Mouse (Mus musculus) frontal cortex, adult 2 months (tissue): ENCODE measurements at regions not wholly inside any gene's neighbourhood (a gene's known extent, or its start where the extent isn't known, plus 50 kb on each side); places are given as distances from the start of the nearest gene placed in this dataset.

Source experiments
- DNase-seq, 2 experiments: peaks; one replicate each; pipeline ENCODE4 v3.0.0; 2022; ENCODE audit warnings: low spot score in 1 of 2; ENCODE audit errors: extremely low spot score in 1 of 2

DNA sequence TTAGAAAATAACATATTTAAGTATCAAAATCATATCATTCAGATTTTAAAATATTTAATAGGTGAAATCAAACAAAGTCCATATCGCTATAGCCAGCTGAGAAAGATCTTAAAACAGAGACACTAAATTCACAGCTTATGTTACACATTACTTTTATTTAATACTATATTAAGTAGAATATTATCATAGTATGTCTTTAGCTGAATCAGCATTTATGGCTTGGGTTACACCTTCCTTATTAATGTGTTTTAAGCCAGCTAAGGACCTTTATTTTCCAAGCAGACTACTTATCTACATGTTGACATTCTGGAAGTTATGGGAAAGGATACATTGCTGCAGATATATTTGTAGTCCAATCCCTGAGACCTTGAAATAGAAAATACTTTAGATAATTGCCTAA, 684.9 kb upstream of the Adgrl4 start:
- no peak for DNase-seq

DNA sequence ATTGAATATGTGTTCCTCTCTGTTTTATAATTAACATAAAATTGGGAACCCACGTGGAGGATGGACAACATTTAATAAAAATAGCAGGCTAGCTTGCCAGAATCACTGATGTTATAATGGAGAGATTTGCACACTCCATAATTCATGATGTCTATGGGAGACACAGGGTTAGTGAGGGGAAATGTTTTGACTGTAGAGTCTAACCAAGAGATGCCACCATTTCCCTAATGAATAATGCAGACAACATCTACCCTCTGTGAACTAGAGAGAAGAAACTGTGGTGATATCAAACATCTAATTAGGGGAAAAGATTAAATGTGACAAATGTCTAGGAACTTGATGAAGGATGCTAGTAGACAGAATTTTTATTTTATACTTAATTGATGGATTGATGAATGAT, 677.8 kb upstream of the Adgrl4 start:
- DNase-seq, result no peak

- no peak for DNase-seq
Observed at GRCm38 (mm10) chr3:150784576-150784975, 653.1 kb upstream of the Adgrl4 start.

DNA sequence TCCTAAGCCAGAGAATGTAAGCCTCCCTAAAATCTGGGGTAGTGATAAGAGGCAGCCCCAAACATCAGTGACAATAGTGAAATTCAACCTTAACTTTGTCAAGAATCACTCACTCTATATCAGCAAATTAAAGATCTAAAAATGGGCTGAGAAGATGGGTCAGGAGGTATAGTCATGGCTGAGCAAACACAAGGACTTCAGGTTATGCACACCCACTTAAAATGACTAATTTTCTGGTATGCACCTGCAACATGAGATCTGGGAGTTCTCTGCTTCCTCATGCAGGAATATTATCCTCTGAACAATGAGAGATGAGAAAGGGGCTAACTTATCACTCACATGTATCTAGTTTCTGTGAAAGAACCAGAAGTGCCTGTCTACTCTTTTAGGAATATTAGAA, 619.9 kb upstream of the Adgrl4 start:
- DNase-seq, result no peak

DNA sequence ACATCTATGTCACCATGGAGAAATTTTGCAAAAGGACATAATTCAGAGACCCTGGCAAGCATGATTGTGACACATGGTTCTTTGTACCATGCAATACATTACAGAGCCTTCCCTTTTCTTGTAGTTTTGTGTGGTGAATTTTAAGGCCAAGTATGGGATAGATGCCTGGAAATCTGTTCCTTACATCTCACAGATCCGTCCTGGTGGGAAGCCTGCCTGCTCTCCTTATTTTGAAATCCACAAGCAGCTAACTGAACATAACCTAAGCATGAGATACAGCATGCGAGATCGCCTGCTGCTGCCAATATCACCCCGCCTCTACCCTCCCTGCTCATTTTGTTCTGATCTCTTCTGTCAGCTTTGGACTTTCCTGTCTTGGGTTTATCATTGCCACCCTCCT, 618.3 kb upstream of the Adgrl4 start:
- DNase-seq, result peak; percentile 1 to 12

GRCm38 (mm10) chr3:150820039-150820438, 617.6 kb upstream of the Adgrl4 start:
- peak; percentile 3 to 50 for DNase-seq

DNA sequence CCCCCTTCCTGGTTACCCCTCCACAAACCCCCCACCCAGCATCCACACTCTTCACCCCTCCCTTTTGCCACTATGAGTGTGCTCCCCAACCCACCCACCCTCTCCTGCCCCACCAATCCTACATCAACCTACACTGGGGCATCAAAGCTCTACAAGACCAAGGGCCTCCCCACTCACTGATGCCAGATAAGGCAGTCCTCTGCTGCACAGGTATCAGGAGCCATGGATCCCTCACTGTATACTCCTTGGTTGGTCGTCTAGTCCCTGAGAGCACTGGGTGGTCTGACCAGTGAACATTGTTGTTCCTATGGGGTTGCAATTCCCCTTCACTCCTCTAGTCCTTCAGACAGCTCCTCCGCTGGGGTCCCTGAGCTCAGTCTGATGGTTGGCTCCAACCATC, 591.7 kb upstream of the Adgrl4 start:
- no peak for DNase-seq

- no peak for DNase-seq
Observed at GRCm38 (mm10) chr3:150852107-150852506, 585.6 kb upstream of the Adgrl4 start.

DNA sequence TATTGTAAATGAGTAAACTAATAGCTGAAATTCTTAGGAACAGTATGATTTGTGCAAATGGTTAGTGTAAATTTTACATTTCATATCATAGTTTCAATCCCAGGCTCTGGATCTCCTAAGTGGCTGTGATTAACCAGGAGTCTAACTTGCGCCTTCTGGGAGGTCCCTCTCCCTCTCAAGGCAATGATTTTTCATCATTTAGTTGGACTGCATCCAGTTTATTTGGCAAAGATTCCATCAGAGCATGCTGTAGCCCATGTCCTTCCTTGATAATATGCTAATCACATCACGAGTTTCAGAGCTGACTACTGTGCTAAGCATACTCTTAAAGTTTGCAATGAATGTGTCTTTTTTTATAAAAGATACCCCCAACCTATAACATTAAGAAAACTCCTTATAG, 541.0 kb upstream of the Adgrl4 start:
- DNase-seq, result no peak

DNA sequence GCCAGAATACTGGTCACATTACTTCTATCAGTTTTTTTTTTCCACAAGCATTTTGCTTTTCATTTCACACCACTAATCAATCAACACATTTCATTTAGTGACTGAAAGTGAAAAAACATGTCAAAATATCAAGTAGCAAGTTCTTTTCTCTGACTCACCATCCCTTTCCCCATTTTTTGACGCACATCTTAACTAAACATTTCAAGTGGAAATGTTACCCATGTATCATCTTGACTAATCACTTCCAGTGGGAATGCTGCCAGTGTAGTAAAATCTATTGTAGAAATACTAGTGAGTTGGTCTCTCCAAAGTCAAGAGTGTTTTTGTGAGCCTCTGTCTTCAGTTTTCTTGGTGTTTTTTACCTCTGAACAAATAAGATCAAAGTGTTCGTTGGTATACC, 527.6 kb upstream of the Adgrl4 start:
- DNase-seq, result no peak

- peak in 1 of 2 experiments; percentile 41 for DNase-seq
Observed at GRCm38 (mm10) chr3:150954897-150955296, 482.8 kb upstream of the Adgrl4 start.

- no peak for DNase-seq
Observed at GRCm38 (mm10) chr3:150999652-151000051, 438.0 kb upstream of the Adgrl4 start.

DNA sequence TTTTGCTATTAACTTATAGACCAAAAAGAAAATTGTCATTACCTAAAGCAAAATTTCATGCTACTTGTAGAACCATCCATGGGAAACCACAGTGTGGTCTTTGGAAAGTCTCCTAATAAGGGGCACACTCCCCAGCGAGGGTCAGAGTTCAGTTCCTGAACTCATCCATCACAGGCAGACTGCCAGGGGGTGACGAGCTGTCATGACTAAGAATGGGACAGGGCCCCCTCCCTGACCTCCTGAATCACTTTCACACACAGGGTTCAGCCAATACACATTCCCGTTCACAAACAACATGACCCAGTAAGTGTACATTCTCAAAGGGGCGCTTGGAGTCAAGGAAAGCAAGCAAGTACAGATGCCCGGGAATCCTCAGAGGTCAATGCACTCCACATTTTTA, 437.5 kb upstream of the Adgrl4 start:
- DNase-seq, result no peak

- peak in 1 of 2 experiments; percentile 76 for DNase-seq
Observed at GRCm38 (mm10) chr3:151001881-151002412, 435.7 kb upstream of the Adgrl4 start.

- peak; percentile 4 to 31 for DNase-seq
Observed at GRCm38 (mm10) chr3:151003524-151003923, 434.2 kb upstream of the Adgrl4 start.

DNA sequence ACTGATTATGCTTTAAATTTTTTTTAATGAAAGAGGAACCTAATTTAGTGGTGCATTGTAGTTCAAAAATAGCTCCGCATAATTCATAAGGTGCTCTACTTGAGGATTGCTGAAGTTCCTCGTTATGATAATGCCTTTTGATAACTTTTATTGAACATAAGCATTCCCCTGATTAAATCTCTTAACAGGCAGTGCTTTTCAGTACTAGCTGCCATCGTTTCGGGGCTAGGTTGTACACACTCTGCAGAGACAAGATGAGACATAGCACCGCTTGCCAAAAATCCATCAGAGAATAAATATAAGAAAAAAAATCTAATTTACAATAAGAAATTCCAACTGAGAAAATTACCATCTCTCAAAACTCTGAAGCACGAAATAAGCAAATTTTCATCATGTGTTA, 433.7 kb upstream of the Adgrl4 start:
- peak in 1 of 2 experiments; percentile 3 for DNase-seq

DNA sequence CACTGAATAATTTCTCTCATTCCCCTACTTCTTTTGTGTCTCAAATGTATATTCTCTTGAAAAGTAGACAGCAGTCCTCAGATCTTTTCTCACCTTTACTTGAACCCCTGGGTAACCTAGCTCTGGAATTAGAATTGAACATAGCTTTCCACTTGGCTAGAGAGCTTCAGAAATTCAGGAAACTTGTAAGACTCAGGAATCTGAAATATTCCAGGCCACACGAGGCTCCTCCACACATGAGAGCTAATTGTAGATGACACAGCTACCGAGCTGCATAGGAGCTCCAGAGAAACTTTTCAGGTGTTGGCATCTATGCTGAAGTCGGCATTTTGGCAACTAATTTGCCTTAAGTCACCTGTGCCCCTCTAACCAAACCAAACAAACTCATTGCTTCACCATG, 417.7 kb upstream of the Adgrl4 start:
- no peak for DNase-seq

GRCm38 (mm10) chr3:151057491-151057890, 380.2 kb upstream of the Adgrl4 start:
- DNase-seq, result peak in 1 of 2 experiments; percentile 1

DNA sequence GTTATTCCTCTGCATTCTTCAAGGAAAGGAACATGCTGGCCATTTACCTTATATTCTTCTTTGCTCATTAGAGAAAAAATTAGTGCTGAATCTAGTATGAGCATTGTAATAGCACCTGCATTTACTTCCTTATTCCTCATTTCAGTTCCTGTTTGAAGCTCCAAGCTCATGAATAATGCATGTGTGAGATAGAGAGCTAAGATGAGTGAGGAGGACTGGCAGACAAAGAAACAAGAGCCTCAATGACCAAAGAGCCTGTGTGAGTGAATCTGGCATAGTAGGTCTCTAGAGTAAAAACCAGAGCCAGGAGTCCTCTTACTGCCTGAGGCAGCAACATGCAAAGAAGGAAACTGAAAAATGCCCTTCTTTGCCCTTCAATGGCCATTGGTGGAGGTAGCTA, 365.4 kb upstream of the Adgrl4 start:
- no peak for DNase-seq

- DNase-seq, result no peak
Observed at GRCm38 (mm10) chr3:151116831-151117230, 320.9 kb upstream of the Adgrl4 start.

- no peak for DNase-seq
Observed at GRCm38 (mm10) chr3:151117583-151118041, 320.1 kb upstream of the Adgrl4 start.

GRCm38 (mm10) chr3:151124131-151124530, 313.6 kb upstream of the Adgrl4 start:
- DNase-seq, result no peak

DNA sequence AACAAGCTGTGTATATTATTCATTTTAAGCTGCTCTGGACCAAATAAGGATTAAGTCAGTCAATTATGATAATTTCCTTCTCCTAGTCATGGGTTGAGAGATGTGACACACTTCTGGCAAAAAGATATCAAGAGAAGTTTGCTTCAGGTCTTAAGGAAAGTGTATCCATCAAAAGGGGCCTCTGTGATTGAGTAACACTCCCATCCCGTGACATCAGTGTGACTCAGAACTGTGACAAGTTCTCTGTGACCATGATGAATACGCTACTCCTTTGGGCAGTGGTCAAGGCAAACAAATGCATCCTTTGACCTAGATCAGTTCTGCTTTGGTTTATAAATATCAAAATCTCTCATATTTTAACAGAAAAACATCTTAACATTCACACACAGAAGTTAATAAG, 290.8 kb upstream of the Adgrl4 start:
- DNase-seq, result no peak
